Mouse (Mus musculus): ENCODE measurements around the gene G0s2.

GRCm38 (mm10) chr1:193227537-193227936 is 45.5 kb downstream of the G0s2 start:
- no peak for TF ChIP-seq CTCF (IDR thresholded peaks at IDR 0.05; ENCODE audit: borderline replicate concordance, insufficient read depth, low read depth, low read length)
- TF ChIP-seq POLR2A (IDR thresholded peaks at IDR 0.05; ENCODE audit: borderline replicate concordance, insufficient read depth, low read length) = no peak
